Mouse (Mus musculus) liver, embryonic 16.5 days (tissue): Measurements from ENCODE around the gene Lin28b. TPM values are rescaled to one million over a fixed set of nuclear protein-coding genes. Genes with fewer than 3 reads are reported as not detected.
A peak's percentile ranks its signal among the peaks of the same experiment; 100 is the strongest.

Experiments used
- ATAC-seq: fragments of 200-750 bp; cut with Nextera tagmentation; 2 replicates; pipeline ENCODE4 v1.8.0; 2017; ENCODE audit warnings: low read depth, mild to moderate bottlenecking, moderate number of reproducible peaks, moderate library complexity
- H3K27ac ChIP-seq: fragments of 300-500 bp; sonication (generic); 2 replicates; pipeline ENCODE4 v1.5.1; 2014; ENCODE audit warnings: mild to moderate bottlenecking, low read length
- H3K27me3 ChIP-seq: fragments of 300-500 bp; sonication (generic); 2 replicates; pipeline ENCODE4 v1.6.1; 2014; ENCODE audit warnings: low read depth, low read length, mixed read lengths; ENCODE audit not compliant: control insufficient read depth, insufficient read depth
- H3K36me3 ChIP-seq: fragments of 300-500 bp; sonication (generic); 2 replicates; pipeline ENCODE4 v1.6.1; 2014; ENCODE audit warnings: mild to moderate bottlenecking; ENCODE audit not compliant: control insufficient read depth, insufficient read depth
- H3K4me1 ChIP-seq: fragments of 300-500 bp; sonication (generic); 2 replicates; pipeline ENCODE4 v1.6.1; 2014; ENCODE audit warnings: low read depth, low read length, mixed read lengths; ENCODE audit not compliant: control insufficient read depth
- H3K4me2 ChIP-seq: fragments of 300-500 bp; sonication (generic); 2 replicates; pipeline ENCODE4 v1.6.1; 2014; ENCODE audit warnings: low read depth, low read length, mixed read lengths
- H3K4me3 ChIP-seq: fragments of 300-500 bp; sonication (generic); 2 replicates; pipeline ENCODE4 v1.5.1; 2014; ENCODE audit warnings: low read depth, mild to moderate bottlenecking, low read length
- H3K9ac ChIP-seq: fragments of 300-500 bp; sonication (generic); 2 replicates; pipeline ENCODE4 v1.6.1; 2014; ENCODE audit warnings: low read depth, low read length
- H3K9me3 ChIP-seq: fragments of 300-500 bp; sonication (generic); replicated peaks from 2 replicates; pipeline ENCODE4 v1.6.1; 2016; ENCODE audit warnings: low read length; ENCODE audit not compliant: control insufficient read depth
- WGBS: fragments of 180-500 bp; shearing (Covaris S2); extraction: QIAGEN DNeasy Blood & Tissue Kit; methylation state at CpG from one replicate; pipeline ENCODE4 v1.1.7; 2014; ENCODE audit not compliant: insufficient replicate concordance; 5-methylcytosine and 5-hydroxymethylcytosine counted together
- polyA plus RNA-seq: library from polyadenylated mRNA; unstranded; fragments of >200 nt; fragmentation: Nextera tagmentation; extraction: Ambion mirVana; gene quantifications from 2 replicates; pipeline ENCODE4 v1.2.1, GENCODE M21; 2015

The Lin28b gene
- polyA plus RNA-seq, 1 experiment from 2014 or later, result 4.4 TPM

GRCm38 (mm10) chr10:45446215-45446614 is 40.0 kb downstream of the Lin28b start:
- Histone ChIP-seq H3K4me1 (no peaks in the 10 kb centered on the region), H3K36me3 (no peaks in the 10 kb centered on the region), H3K9me3 (no peaks in the 10 kb centered on the region), H3K9ac (no peak overlapping the region), H3K27ac (no peak overlapping the region), H3K4me2 (peak overlapping the region; percentile 24), H3K27me3 (no peaks in the 10 kb centered on the region), H3K4me3 (peak overlapping the region; percentile 29)
- no peak for ATAC-seq
- WGBS, result 5% methylated on average over 8 of the region's 8 CpGs

GRCm38 (mm10) chr10:45422372-45422771 is 63.8 kb downstream of the Lin28b start:
- 30% methylated on average over 1 of the region's 1 CpGs for WGBS
- Histone ChIP-seq H3K27me3 (no peaks in the 10 kb centered on the region), H3K9ac (no peak overlapping the region), H3K36me3 (no peaks in the 10 kb centered on the region), H3K4me3 (no peak overlapping the region), H3K4me1 (no peaks in the 10 kb centered on the region), H3K9me3 (no peaks in the 10 kb centered on the region), H3K4me2 (no peak overlapping the region), H3K27ac (peak overlapping the region; percentile 62)
- ATAC-seq, result peak; percentile 85

- Histone ChIP-seq H3K9me3 (no peaks in the 10 kb centered on the region), H3K4me1 (no peaks in the 10 kb centered on the region), H3K27me3 (no peaks in the 10 kb centered on the region), H3K36me3 (no peaks in the 10 kb centered on the region), H3K4me3 (no peak overlapping the region), H3K27ac (no peak overlapping the region), H3K4me2 (no peak overlapping the region), H3K9ac (no peak overlapping the region)
- no peak for ATAC-seq
- WGBS, result 80% methylated on average over 5 of the region's 5 CpGs
Observed at GRCm38 (mm10) chr10:45412144-45412543, 74.1 kb downstream of the Lin28b start.

GRCm38 (mm10) chr10:45411741-45412140 is 74.5 kb downstream of the Lin28b start:
- Histone ChIP-seq H3K9ac (no peak overlapping the region), H3K4me1 (no peaks in the 10 kb centered on the region), H3K4me3 (no peak overlapping the region), H3K27me3 (no peaks in the 10 kb centered on the region), H3K27ac (no peak overlapping the region), H3K36me3 (no peaks in the 10 kb centered on the region), H3K9me3 (no peaks in the 10 kb centered on the region), H3K4me2 (no peak overlapping the region)
- no peak for ATAC-seq
- 61% methylated on average over 2 of the region's 2 CpGs for WGBS

- WGBS, result 68% methylated on average over 10 of the region's 10 CpGs
Observed at GRCm38 (mm10) chr10:45410624-45411341, 75.4 kb downstream of the Lin28b start.

GRCm38 (mm10) chr10:45399702-45400243 is 86.4 kb downstream of the Lin28b start:
- Histone ChIP-seq H3K9me3 (no peaks in the 10 kb centered on the region), H3K4me1 (no peaks in the 10 kb centered on the region; the same call in 1 of the 2 replicates), H3K4me3 (no peak overlapping the region), H3K36me3 (no peaks in the 10 kb centered on the region), H3K27me3 (no peaks in the 10 kb centered on the region), H3K27ac (no peak overlapping the region), H3K9ac (no peak overlapping the region), H3K4me2 (peak overlapping the region; percentile 35; the same call in 1 of the 2 replicates)
- 20% methylated on average over 7 of the region's 7 CpGs for WGBS
- ATAC-seq, result no peak

More at GRCm38 (mm10) chr10:45410624-45411341, 75.4 kb downstream of the Lin28b start:
- Histone ChIP-seq H3K9me3 (no peaks in the 10 kb centered on the region), H3K27ac (no peak overlapping the region), H3K4me1 (no peaks in the 10 kb centered on the region), H3K36me3 (no peaks in the 10 kb centered on the region), H3K9ac (no peak overlapping the region), H3K4me2 (no peak overlapping the region), H3K27me3 (no peaks in the 10 kb centered on the region), H3K4me3 (no peak overlapping the region)
- ATAC-seq, result no peak

- Histone ChIP-seq H3K9me3 (no peaks in the 10 kb centered on the region), H3K4me2 (no peak overlapping the region), H3K4me1 (no peaks in the 10 kb centered on the region; the same call in 1 of the 2 replicates), H3K27me3 (no peaks in the 10 kb centered on the region), H3K27ac (no peak overlapping the region), H3K9ac (no peak overlapping the region), H3K4me3 (no peak overlapping the region), H3K36me3 (no peaks in the 10 kb centered on the region)
- 57% methylated on average over 1 of the region's 1 CpGs for WGBS
- ATAC-seq, result no peak
Observed at GRCm38 (mm10) chr10:45398211-45398610, 88.0 kb downstream of the Lin28b start.

- Histone ChIP-seq H3K36me3 (no peaks in the 10 kb centered on the region), H3K4me2 (no peak overlapping the region), H3K4me3 (no peak overlapping the region), H3K27ac (no peak overlapping the region), H3K9ac (no peak overlapping the region), H3K9me3 (no peaks in the 10 kb centered on the region), H3K4me1 (peaks cover 2% of the 10 kb centered on the region; the same call in 1 of the 2 replicates), H3K27me3 (no peaks in the 10 kb centered on the region)
- WGBS, result 46% methylated on average over 3 of the region's 3 CpGs
- ATAC-seq, result no peak
Observed at GRCm38 (mm10) chr10:45382637-45382958, 103.6 kb downstream of the Lin28b start.

GRCm38 (mm10) chr10:45381937-45382636 is 104.1 kb downstream of the Lin28b start:
- Histone ChIP-seq H3K27ac (no peak overlapping the region), H3K9ac (no peak overlapping the region), H3K4me3 (no peak overlapping the region), H3K4me1 (peaks cover 2% of the 10 kb centered on the region; the same call in 1 of the 2 replicates), H3K27me3 (no peaks in the 10 kb centered on the region), H3K36me3 (no peaks in the 10 kb centered on the region), H3K4me2 (no peak overlapping the region), H3K9me3 (no peaks in the 10 kb centered on the region)
- ATAC-seq, result no peak
